Mouse (Mus musculus) ovary, postnatal 10 days (tissue): ENCODE data around the gene Ccdc142.

Experiments
- DNase-seq: peaks from one replicate; pipeline ENCODE4 v3.0.0; 2022; ENCODE audit warnings: low spot score

The Ccdc142 gene

DNA sequence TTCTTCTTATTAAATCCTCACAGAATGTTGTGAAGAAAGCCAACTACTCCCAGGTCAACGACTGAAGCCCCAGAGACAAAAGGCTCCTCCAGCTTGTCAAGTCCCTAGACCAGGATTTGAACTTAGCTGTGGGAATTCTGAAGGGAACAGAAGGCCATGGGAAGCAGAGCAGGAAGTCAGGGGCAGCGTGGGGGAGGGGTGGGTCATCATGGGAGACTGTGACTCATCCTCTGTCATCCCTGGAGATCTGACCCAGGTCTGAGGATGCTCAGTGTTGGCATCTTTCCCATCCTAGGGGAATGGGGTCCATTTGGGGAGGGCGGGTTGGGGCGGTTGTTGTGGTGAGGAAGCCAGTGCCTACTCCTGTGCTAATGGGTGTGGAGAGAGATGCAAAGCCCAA is 40.2 kb downstream of the Ccdc142 start:
- DNase-seq: no peak

DNA sequence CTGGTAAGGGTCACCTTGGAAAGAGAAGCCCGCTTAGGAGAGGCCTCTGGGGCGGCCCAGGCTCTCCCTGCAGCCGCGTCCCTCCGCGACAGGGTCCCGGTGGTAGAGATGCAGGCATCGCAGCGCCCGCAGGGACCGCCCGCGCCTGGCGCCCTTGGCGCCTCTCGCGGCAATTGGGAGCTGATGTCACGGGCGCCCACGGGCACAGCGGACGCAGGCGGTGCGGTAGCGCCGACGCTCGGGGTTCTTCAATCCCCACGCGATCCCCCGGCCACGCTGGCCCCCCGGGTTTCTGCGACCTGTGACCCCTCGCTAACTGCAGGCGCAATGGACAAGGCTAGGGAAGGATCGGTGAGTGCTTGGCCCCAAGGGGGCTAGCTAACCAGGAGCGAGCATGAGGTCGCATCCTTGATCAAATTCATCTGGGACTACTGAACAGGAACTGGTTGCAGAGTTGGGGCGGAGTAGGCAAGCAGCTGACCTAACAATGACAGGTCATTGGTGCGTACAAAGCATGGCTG is 40.9 kb downstream of the Ccdc142 start:
- DNase-seq: no peak

DNA sequence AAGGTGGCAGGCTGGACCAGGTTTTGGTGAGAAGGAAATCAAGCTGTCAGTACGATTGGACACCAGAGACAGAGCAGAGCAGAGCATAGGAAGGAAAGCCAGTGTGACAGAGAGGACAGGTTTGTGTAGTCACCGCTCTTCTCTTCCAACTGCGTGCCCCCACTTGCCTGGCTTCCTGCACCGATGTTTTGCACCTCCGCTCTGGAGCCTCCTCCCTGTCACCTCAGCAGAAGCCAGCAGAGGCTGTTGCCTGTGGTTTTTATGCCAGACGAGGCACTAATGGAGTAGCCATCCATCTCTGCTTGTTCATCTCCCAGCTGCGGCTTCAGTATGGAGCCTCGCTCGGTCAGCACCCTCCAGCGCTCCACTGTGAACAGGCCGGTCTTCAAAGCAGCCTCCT is 41.5 kb downstream of the Ccdc142 start:
- no peak for DNase-seq

DNA sequence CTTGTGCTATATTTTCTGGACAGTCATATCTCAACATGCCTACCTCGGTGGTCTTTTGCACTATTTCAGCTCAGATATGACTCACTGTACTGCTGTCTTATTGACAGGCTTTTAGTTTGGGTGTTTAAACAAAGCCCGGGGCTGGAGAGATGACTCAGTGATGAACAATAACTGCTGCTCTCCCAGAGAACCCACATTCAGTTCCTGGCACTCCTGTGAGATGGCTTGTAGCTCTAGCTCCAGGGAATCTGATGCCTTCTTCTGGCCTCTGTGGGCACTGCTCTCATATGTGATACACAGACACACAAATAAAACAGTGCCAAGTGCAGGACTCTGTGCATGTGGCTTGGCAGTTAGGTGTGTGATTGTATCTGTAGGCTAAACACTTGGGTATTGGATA is 43.8 kb downstream of the Ccdc142 start:
- DNase-seq: no peak

DNA sequence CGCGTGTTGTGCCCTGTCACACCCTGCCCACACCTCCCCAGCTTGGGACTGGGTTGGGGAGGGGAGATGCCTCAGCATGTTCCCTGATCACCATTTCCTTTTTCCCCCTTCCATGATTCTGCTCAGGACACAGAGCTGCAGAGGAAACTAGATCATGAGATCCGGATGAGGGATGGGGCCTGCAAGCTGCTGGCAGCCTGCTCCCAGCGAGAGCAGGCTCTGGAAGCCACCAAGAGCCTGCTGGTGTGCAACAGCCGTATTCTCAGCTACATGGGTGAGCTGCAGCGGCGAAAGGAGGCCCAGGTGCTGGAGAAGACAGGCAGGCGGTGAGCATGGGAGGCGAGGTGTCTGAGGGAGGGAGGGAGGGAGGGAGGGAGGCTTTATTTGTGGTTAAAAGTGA is 44.4 kb downstream of the Ccdc142 start:
- no peak for DNase-seq

DNA sequence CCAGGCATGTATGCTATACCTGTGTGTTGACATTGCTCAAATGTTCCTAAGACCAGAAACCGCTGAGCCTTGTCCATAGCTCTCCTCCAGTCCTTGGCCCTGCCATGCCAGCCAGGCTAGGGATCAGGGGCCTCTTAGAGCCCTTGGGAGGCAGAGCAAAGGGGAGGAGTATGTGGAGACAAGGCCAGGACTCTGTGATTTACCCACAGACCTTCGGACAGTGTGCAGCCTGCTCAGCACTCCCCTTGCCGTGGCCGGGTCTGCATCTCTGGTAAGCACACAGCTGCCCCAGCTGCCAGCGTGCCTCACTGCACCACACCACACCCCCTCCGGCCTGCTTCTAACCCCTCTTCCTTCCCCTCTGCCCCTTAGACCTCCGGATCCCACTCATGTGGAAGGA is 45.9 kb downstream of the Ccdc142 start:
- no peak for DNase-seq

DNA sequence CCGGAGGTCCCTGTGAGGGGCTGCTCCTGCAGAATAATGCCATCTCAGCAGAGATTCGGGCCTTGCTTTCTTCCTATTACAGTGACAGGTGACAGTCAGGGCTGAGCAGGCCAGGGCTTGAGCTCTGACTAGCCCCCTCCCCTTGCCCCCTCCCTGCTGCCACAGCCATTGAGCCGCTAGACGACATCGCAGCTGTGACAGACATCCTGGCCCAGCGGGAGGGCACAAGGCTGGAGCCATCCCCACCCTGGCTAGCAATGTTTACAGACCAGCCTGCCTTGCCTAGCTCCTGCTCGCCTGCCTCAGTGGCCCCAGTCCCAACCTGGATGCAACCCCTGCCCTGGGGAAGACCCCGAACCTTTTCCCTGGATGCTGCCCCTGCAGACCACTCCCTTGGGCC is 50.3 kb downstream of the Ccdc142 start:
- no peak for DNase-seq

DNA sequence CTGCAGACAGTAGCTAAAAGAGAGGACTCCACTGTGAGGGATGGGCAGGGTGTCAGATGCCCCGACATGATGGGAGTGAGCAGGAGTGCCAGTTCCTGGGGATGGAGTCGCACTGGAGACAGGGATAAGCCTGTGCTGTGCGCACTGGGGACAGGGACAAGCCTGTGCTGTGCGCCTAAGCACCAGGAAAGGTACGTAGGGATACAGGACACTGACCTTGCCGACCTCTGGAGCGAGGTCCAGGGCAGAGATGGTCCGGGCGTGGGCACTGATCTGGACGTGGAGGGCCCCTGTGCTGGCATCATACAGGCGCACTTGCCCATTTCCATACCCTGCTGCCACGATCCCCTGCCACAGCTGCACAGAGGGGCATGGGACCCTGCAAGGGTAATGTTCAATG is 51.6 kb downstream of the Ccdc142 start:
- DNase-seq: no peak

DNA sequence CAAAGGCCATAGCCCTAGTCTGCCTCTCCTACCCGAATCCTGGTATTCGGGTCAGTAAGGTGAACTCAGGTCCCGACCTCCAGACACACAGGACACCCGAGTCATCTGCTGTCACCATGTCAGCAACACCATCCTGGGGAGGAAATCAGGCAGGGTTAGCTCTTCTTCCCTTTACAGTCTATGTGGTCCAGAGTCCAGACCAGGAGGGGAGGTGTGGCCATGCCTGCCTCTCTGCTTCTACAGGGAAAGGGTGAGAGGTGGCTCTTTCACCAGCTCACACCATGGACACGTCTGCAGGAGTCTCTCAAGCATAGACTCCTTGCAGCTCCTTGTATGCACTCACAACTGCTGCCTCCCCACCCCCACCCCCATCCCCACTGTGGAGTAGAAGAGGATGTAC is 52.1 kb downstream of the Ccdc142 start:
- no peak for DNase-seq

DNA sequence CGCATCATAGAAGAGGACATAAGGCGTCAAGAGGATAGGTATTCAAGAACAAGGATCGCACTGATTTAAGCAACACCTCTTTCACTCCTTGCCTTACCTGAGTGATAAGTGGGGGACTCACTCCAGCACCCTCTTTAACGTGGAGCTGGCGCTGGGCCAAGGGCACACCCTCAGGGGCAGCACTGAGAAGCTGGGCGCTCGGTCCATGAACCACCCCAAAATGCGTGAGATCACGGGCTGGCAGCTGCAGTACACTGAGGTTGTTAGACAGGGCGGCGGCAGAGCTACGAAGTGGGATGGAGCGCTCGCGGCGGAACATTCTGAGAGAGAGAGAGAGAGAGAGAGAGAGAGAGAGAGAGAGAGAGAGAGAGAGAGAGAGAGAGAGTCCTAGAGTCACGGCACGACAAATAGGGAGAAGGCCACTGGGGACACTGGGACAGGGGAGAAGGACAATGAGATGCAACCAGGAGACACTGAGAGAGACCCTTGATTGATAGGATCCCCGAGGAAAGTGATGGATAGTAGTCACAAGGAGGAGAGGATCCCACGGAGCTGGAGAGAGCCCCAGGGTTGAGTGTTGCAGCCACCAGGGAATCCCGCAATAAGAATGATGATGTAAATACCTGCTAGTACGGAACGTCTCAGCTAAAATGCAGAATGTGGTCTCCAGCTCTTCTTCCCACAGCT is 54.3 kb downstream of the Ccdc142 start:
- no peak for DNase-seq

DNA sequence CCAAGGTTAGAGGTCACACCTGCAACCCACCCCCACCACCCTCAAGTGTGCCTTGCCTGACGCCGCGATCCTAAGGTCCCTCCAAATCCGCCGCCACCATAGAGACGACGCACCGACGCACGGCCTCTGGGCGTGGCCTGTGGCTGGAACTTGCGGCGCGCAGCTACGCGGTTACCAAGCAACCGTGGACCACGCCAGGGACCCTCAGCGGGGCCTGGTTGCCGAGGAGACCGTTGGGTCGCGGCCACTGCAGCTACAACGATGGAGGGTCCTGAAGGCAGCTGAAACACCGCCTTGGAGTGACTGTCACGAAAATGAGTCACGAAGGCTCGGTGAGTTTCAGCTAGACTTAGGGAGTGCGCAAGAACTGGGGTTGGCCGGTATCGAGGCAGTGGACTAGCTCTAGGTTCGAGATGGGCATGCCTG is 54.9 kb downstream of the Ccdc142 start, which contains the start of the genes Wdr54 and 1700003E16Rik:
Gene Wdr54, minus strand, starts transcription at position 139 of the 426 bp plus-strand sequence.
Gene 1700003E16Rik, plus strand, starts transcription at position 146 of the 426 bp plus-strand sequence.
- DNase-seq: no peak
